Mouse (Mus musculus) liver, adult 2 months (tissue): Measurements from ENCODE around the gene Klrb1f. TPM values are rescaled to one million over a fixed set of nuclear protein-coding genes. Genes with fewer than 3 reads are reported as not detected.
"Not testable (repeated sequence)": the region's sequence is repeated elsewhere in the genome, so short reads cannot be mapped to it uniquely, and the experiment has no call there.

Experiments
- DNase-seq: peaks from one replicate; pipeline ENCODE4 v3.0.0-alpha.2; 2011; ENCODE audit warnings: low read depth, low spot score; ENCODE audit errors: extremely low read depth
- H3K27ac ChIP-seq: fragments of 200-500 bp; replicated peaks from 2 replicates; pipeline ENCODE4 v1.5.1; 2012; ENCODE audit warnings: low read depth, mild to moderate bottlenecking, control low read depth, inconsistent platforms, low read length; ENCODE audit not compliant: insufficient read depth
- H3K27me3 ChIP-seq: fragments of 200-500 bp; 2 replicates; pipeline ENCODE4 v1.6.1; 2012; ENCODE audit warnings: mild to moderate bottlenecking, moderate library complexity, low read length, inconsistent platforms; ENCODE audit not compliant: control insufficient read depth, insufficient read depth
- H3K36me3 ChIP-seq: fragments of 200-500 bp; 2 replicates; pipeline ENCODE4 v1.6.1; 2012; ENCODE audit warnings: low read length, inconsistent platforms; ENCODE audit not compliant: control insufficient read depth, insufficient read depth
- H3K4me1 ChIP-seq: fragments of 200-500 bp; 2 replicates; pipeline ENCODE4 v1.6.1; 2011; ENCODE audit warnings: low read length; ENCODE audit not compliant: control insufficient read depth, insufficient read depth
- H3K4me3 ChIP-seq: fragments of 200-500 bp; 2 replicates; pipeline ENCODE4 v1.5.1; 2011; ENCODE audit warnings: low read depth, mild to moderate bottlenecking, control low read depth, low read length, moderate library complexity; ENCODE audit not compliant: insufficient read depth
- H3K79me2 ChIP-seq: fragments of 200-500 bp; 2 replicates; pipeline ENCODE4 v1.6.1; 2012; ENCODE audit warnings: inconsistent platforms, mild to moderate bottlenecking, low read length, moderate library complexity; ENCODE audit not compliant: control insufficient read depth, insufficient read depth
- H3K9ac ChIP-seq: fragments of 200-500 bp; 2 replicates; pipeline ENCODE4 v1.6.1; 2012; ENCODE audit warnings: low read depth, mild to moderate bottlenecking, control low read depth, inconsistent platforms, low read length
- CTCF ChIP-seq: fragments of 200-500 bp; IDR thresholded peaks from 2 replicates; pipeline ENCODE4 v1.5.1; 2011; ENCODE audit warnings: low read depth, low read length, control low read depth
- POLR2A ChIP-seq: fragments of 200-500 bp; IDR thresholded peaks from 2 replicates; pipeline ENCODE4 v1.6.1; 2011; ENCODE audit warnings: low read length, control low read depth; ENCODE audit not compliant: insufficient read depth; ENCODE audit errors: extremely low read depth
- WGBS: fragments of 180-500 bp; shearing (Covaris S2); methylation state at CpG from one replicate; pipeline ENCODE4 v1.1.7; 2018; 5-methylcytosine and 5-hydroxymethylcytosine counted together
- polyA plus RNA-seq: library from polyadenylated mRNA; depleted of rRNA; stranded (reverse); fragments of >200 nt; gene quantifications from 2 replicates; pipeline ENCODE4 v1.2.3, GENCODE M21; 2012
- total RNA-seq: library from RNA; depleted of rRNA; stranded (reverse); fragments of >200 nt; gene quantifications from 2 replicates; pipeline ENCODE4 v1.2.3, GENCODE M21; 2014

The Klrb1f gene
- total and polyA plus RNA-seq, 2 experiments, result not detected

DNA sequence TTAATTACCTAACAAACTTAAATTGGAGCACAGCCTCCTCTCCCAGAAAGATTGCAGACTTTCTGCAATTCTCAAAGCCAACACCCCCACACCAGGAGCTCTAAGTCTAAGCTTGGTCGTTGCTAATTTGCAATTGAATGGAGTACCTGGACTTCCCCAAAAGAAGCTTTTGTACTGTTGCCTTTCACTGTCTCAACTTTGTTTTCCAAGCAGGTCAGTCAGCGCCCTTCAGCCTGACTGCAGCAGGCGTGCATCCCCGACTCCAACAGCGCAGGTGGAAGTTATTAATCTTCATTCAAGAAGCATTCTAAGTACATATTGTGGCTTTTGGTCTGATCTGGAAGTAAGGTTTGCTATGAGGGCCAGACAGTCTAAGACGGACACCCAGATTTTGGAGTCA is 39.4 kb downstream of the Klrb1f start:
- Histone ChIP-seq H3K4me1 (no peaks in the 10 kb centered on the region), H3K9ac (no peak overlapping the region), H3K4me3 (no peak overlapping the region), H3K27me3 (no peaks in the 10 kb centered on the region), H3K36me3 (no peaks in the 10 kb centered on the region), H3K27ac (no peak overlapping the region), H3K79me2 (no peaks in the 10 kb centered on the region)
- 95% methylated on average over 6 of the region's 6 CpGs for whole genome bisulfite sequencing
- DNase-seq, result no peak
- TF ChIP-seq POLR2A (no peak), CTCF (no peak)

DNA sequence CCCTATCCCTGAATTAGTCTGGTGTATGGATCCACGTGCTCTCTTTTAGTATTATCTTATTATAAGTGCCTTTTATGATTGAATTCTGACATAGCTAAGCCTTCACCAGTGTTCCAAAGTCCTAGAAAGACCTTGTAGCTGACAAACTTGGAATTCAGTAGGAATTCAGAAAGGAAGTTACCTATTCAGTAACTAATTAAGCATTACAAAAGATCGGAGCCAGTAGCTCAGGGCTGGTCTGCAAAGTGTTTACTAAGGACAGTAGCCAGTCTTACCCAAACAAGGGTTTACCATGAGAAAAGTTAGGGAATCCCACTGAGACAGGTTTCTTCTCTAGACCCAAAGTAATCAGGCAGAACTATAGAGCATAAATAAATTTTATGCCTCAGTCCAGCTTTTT is 40.3 kb downstream of the Klrb1f start:
- not testable (repeated sequence) for H3K4me1 ChIP-seq, H3K79me2 ChIP-seq, H3K27me3 ChIP-seq, H3K4me3 ChIP-seq, H3K36me3 ChIP-seq, H3K9ac ChIP-seq, H3K27ac ChIP-seq
- WGBS, result 64% methylated on average over 2 of the region's 2 CpGs
- peak; percentile 57 for DNase-seq

DNA sequence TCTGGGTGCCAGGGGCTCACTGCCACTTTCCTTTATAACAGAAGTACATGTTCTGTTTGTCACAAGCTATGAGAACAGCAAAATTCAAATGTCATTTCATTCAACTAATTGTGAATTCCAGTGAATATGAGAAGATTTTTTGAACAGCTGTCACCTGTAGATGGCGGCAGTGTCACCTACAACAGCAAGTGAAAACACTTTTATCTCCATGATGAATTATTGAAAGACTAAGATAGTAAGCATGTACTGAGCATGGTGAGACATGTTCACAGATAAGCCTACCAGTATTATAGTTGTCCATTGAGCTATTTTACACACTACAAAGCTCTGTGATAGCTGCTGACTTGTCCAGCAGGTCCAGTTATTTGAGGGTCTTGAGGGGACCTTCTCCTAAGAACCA is 42.5 kb downstream of the Klrb1f start:
- TF ChIP-seq CTCF (peak; percentile 25; the same call in 1 of the 2 replicates), POLR2A (no peak)
- H3K27ac ChIP-seq, result no peak overlapping the region
- H3K4me1 ChIP-seq, result no peaks in the 10 kb centered on the region
- peak; percentile 65 for DNase-seq
- no peaks in the 10 kb centered on the region for H3K79me2 ChIP-seq
- H3K4me3 ChIP-seq, result no peak overlapping the region
- WGBS, result 48% methylated on average over 1 of the region's 1 CpGs
- no peaks in the 10 kb centered on the region for H3K27me3 ChIP-seq
- no peak overlapping the region for H3K9ac ChIP-seq
- no peaks in the 10 kb centered on the region for H3K36me3 ChIP-seq

DNA sequence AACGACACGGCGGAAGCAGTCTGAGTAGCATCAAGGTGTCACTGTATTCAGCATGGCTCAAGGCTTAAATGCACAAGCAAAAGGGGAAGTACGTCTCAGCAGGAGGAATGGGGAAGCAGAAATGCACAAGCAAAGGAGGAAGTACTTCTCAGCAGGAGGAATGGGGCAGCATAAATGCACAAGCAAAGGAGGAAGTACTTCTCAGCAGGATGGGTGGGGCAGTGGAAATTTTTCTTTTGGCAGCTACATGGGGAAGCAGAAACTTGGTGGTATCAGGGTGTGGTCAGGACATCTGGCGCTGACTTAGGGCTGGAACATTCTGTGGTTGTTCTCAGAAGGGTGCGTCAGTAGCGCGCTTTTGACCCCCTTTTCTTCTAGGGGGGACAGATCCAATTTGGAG is 42.9 kb downstream of the Klrb1f start:
- H3K9ac ChIP-seq, H3K36me3 ChIP-seq, H3K27ac ChIP-seq, H3K4me3 ChIP-seq, DNase-seq, H3K4me1 ChIP-seq, H3K27me3 ChIP-seq, H3K79me2 ChIP-seq: not testable (repeated sequence)
- WGBS, result 94% methylated on average over 8 of the region's 8 CpGs

DNA sequence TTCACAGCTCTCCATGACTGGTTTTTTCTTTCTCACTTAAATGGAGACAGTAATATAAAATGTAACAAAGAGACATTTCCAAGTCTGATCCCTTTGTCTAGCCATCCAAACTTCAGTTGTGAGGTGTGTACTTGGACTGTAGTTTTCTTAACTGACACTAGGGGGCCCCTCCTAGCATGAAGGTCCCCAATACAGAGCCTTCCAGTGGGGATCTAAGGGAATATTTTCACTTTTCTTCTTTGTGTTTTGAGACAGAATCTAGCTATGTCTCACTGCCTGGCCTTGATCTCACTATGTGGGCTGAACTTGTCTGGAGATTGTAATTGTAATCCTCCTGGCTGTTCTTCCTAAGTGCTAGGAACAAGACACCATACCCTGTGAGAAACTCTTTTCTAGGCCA is 49.5 kb downstream of the Klrb1f start:
- H3K4me3 ChIP-seq, result no peak overlapping the region
- TF ChIP-seq POLR2A (no peak), CTCF (0 out of 2 replicates have a peak, but pooled peaks have one; percentile 14)
- H3K79me2 ChIP-seq, result no peaks in the 10 kb centered on the region; the same call in 1 of the 2 replicates
- peaks cover 8% of the 10 kb centered on the region for H3K4me1 ChIP-seq
- H3K27me3 ChIP-seq, result peaks cover 3% of the 10 kb centered on the region; the same call in 1 of the 2 replicates
- no peak overlapping the region for H3K27ac ChIP-seq
- no peak overlapping the region for H3K9ac ChIP-seq
- H3K36me3 ChIP-seq, result no peaks in the 10 kb centered on the region
- peak; percentile 62 for DNase-seq

DNA sequence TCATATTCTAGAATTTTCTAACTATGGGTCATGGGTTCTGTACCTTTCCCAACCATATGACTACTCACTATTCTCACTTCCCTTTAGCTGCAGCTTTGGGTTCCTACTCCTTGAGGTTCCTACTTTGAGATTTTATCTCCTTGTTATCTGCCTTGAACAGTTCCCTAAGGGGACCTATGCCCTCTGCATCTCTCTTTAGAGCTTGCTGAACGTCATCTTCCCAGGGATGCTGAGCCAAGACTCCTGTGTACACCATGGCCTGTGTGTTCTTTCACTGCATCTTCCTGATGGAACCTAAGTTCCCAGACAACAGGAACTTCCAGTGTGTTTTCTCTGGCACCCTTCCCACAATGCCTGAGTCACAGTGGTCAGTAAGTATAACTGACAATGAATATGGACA is 52.2 kb downstream of the Klrb1f start:
- Histone ChIP-seq H3K27me3 (peaks cover 3% of the 10 kb centered on the region; the same call in 1 of the 2 replicates), H3K4me3 (no peak overlapping the region), H3K36me3 (no peaks in the 10 kb centered on the region), H3K27ac (no peak overlapping the region), H3K4me1 (peaks cover 8% of the 10 kb centered on the region), H3K9ac (no peak overlapping the region), H3K79me2 (no peaks in the 10 kb centered on the region; the same call in 1 of the 2 replicates)
- 38% methylated on average over 1 of the region's 1 CpGs for WGBS
- peak; percentile 24 for DNase-seq
- TF ChIP-seq POLR2A, result no peak
- no peak for TF ChIP-seq CTCF

DNA sequence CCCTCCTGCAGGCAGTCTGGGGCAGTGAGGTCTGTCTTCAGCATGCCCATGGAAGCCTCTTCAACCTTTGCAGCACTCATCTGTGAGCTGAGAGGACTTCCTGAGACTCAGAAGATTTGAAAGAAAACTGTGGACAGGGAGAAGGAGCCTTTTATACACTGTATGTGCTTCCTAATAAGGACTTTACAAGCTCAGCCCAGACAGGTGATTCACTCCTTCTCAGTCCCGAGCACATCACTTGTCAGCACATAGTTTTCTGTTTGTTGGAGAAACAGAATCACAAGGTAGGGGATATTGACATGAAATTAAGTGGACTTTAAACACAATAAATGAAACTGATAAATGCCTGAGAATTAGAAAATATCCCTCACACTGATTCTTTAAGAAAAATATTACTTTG is 55.1 kb downstream of the Klrb1f start, which contains the start of gene Clec2e:
Gene Clec2e, minus strand, starts transcription at position 120 of the 400 bp plus-strand sequence.
- H3K9ac ChIP-seq, H3K27ac ChIP-seq, H3K4me1 ChIP-seq, DNase-seq, H3K27me3 ChIP-seq, H3K4me3 ChIP-seq, H3K79me2 ChIP-seq, H3K36me3 ChIP-seq: not testable (repeated sequence)
- 76% methylated on average over 1 of the region's 1 CpGs for WGBS
